ENCODE assay signal across 21 mouse cellular contexts in the genomic region with DNA sequence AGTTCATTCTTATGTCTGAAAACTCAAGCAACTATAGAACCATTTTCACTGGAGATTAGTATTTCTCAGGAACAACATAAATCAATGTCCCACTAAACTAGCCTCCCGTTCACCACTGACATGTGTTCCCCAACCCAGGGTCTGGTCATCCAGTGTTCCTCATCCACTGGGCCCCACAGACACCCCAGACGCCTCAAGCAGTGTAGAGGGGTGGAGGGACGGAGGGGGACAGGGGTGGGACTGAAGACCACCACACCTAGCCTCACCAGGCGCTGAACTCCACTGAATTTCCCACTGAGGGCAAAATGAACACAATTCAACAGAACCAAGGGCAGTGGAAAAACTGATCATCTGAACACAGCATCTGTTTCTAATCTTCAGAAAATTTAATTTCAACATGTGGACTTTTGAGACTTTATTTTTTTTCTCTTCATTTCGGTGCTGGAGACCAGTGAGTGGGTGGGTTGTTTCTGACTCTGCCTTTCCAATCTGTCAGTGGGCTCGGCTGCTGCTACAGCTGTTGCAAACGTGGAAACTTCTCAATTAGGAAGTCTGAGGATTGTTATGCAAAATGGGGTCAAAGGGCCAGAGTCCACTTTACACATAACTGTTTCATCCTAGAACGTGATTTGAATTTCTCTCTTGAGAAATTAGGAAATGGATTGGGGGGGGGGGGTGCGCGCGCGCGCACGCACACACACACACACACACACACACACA. TPM values are rescaled to one million over a fixed set of nuclear protein-coding genes. Genes with fewer than 3 reads are reported as not detected.
DNase-seq lines count a peak whose midpoint lies in the region; ATAC-seq and TF ChIP-seq lines count a peak whose summit lies in the region.
"Had no signal": no experiment of that assay in that cellular context is flagged by ENCODE, and none has a peak within 500 bp of the region (broad histone marks: within the 10 kb centered on the region; RNA-seq: fewer than 3 reads in every experiment).

No protein-coding gene starts in this region.

- no peaks in the 10 kb centered on the region for H3K9me3 ChIP-seq in midbrain, embryonic 10.5 days (replicated peaks)
- H3K9me3 ChIP-seq in midbrain, embryonic 16.5 days (replicated peaks; ENCODE audit: control insufficient read depth, low read length, poor library complexity, severe bottlenecking) = no peaks in the 10 kb centered on the region; the same call in 1 of the 2 replicates
- 0 out of 2 replicates have a peak, but pooled peaks cover 2% of the 10 kb centered on the region for H3K9me3 ChIP-seq in embryonic facial prominence, embryonic 12.5 days
- no peaks in the 10 kb centered on the region; the same call in 1 of the 2 replicates for H3K9me3 ChIP-seq in limb, embryonic 15.5 days
- H3K9me3 ChIP-seq: liver, embryonic 13.5 days; lung, embryonic 15.5 days had no signal

- H3K27ac ChIP-seq in gastrocnemius, adult 2 months = peak overlapping the region; percentile 65
- H3K27ac ChIP-seq in midbrain, embryonic 10.5 days (replicated peaks) = 0 out of 2 replicates have a peak overlapping the region, but pooled peaks have one; percentile 57
- no peak overlapping the region for H3K27ac ChIP-seq in midbrain, embryonic 16.5 days (ENCODE audit: low read length)
- H3K27ac ChIP-seq in embryonic facial prominence, embryonic 12.5 days = peak overlapping the region; percentile 85
- H3K27ac ChIP-seq in limb, embryonic 15.5 days = peak overlapping the region; percentile 88
- H3K27ac ChIP-seq: hindbrain, postnatal 0 days; liver, embryonic 13.5 days; lung, embryonic 15.5 days; neural tube, embryonic 12.5 days; stomach, postnatal 0 days had no signal

- ATAC-seq in midbrain, embryonic 16.5 days = no peak
- ATAC-seq in embryonic facial prominence, embryonic 12.5 days (ENCODE audit: insufficient number of reproducible peaks, insufficient read depth, low FRiP score, low TSS enrichment) = 0 out of 2 replicates have a peak, but pooled peaks have one; percentile 22
- no peak for ATAC-seq in limb, embryonic 15.5 days (ENCODE audit: insufficient number of reproducible peaks, low FRiP score, low TSS enrichment, low read depth)
- ATAC-seq: activated CD4-positive, CD25-positive, alpha-beta regulatory T cell, adult 4 months; hindbrain, postnatal 0 days had no signal

- peaks cover 13% of the 10 kb centered on the region for H3K4me1 ChIP-seq in midbrain, embryonic 10.5 days
- no peaks in the 10 kb centered on the region for H3K4me1 ChIP-seq in midbrain, embryonic 16.5 days (ENCODE audit: control insufficient read depth, insufficient read depth, low read length)
- H3K4me1 ChIP-seq in embryonic facial prominence, embryonic 12.5 days = peaks cover 33% of the 10 kb centered on the region
- H3K4me1 ChIP-seq in limb, embryonic 15.5 days = peaks cover 27% of the 10 kb centered on the region
- H3K4me1 ChIP-seq: liver, embryonic 13.5 days; neural tube, embryonic 12.5 days had no signal

- H3K9ac ChIP-seq in midbrain, embryonic 16.5 days (ENCODE audit: low read depth, low read length) = no peak overlapping the region
- H3K9ac ChIP-seq in embryonic facial prominence, embryonic 12.5 days = no peak overlapping the region
- H3K9ac ChIP-seq in limb, embryonic 15.5 days = no peak overlapping the region
- H3K9ac ChIP-seq: liver, embryonic 13.5 days; lung, embryonic 15.5 days; neural tube, embryonic 12.5 days had no signal

- 66% methylated on average over 14 of the region's 14 CpGs for WGBS in midbrain, embryonic 10.5 days
- WGBS in midbrain, embryonic 16.5 days = 68% methylated on average over 14 of the region's 14 CpGs
- 56% methylated on average over 14 of the region's 14 CpGs for WGBS in embryonic facial prominence, embryonic 12.5 days
- WGBS in limb, embryonic 15.5 days = 60% methylated on average over 14 of the region's 14 CpGs

- no peak overlapping the region for H3K4me2 ChIP-seq in midbrain, embryonic 16.5 days (ENCODE audit: low read length)
- H3K4me2 ChIP-seq in embryonic facial prominence, embryonic 12.5 days (replicated peaks) = no peak overlapping the region
- no peak overlapping the region for H3K4me2 ChIP-seq in limb, embryonic 15.5 days
- H3K4me2 ChIP-seq: liver, embryonic 13.5 days; lung, embryonic 15.5 days; neural tube, embryonic 12.5 days had no signal

- no peak overlapping the region for H3K4me3 ChIP-seq in gastrocnemius, adult 2 months
- H3K4me3 ChIP-seq in midbrain, embryonic 10.5 days = no peak overlapping the region
- H3K4me3 ChIP-seq in midbrain, embryonic 16.5 days (ENCODE audit: low read depth, low read length) = no peak overlapping the region
- no peak overlapping the region for H3K4me3 ChIP-seq in embryonic facial prominence, embryonic 12.5 days
- no peak overlapping the region for H3K4me3 ChIP-seq in limb, embryonic 15.5 days
- H3K4me3 ChIP-seq: liver, embryonic 13.5 days; lung, embryonic 15.5 days; neural tube, embryonic 12.5 days had no signal

- H3K36me3 ChIP-seq in midbrain, embryonic 10.5 days = no peaks in the 10 kb centered on the region
- no peaks in the 10 kb centered on the region for H3K36me3 ChIP-seq in midbrain, embryonic 16.5 days (ENCODE audit: control insufficient read depth, insufficient read depth, low read length)
- no peaks in the 10 kb centered on the region for H3K36me3 ChIP-seq in embryonic facial prominence, embryonic 12.5 days
- H3K36me3 ChIP-seq in limb, embryonic 15.5 days = no peaks in the 10 kb centered on the region
- H3K36me3 ChIP-seq: liver, embryonic 13.5 days; lung, embryonic 15.5 days; neural tube, embryonic 12.5 days had no signal

- intact Hi-C loops in gastrocnemius, adult 2 months (cut with DNase I) = no loop called here

- DNase-seq in gastrocnemius, adult 2 months = no peak
- no peak for DNase-seq in gastrocnemius, postnatal 25 days
- DNase-seq in midbrain, embryonic 10.5 days (ENCODE audit: low spot score) = peak; percentile 26
- no peak for DNase-seq in B cell, adult 2 months
- DNase-seq: adrenal gland, postnatal 14 days; cerebellum, adult 18-20 months; gastrocnemius, postnatal 10 days; heart, postnatal 10 days; kidney, adult 18-20 months; liver, embryonic 13.5 days; right cerebral cortex, postnatal 25 days; thymus, postnatal 25 days had no signal

- TF ChIP-seq CTCF in gastrocnemius, adult 2 months (IDR thresholded peaks at IDR 0.05) = no peak

- H3K27me3 ChIP-seq in midbrain, embryonic 10.5 days (ENCODE audit: low read depth, poor library complexity, severe bottlenecking) = no peaks in the 10 kb centered on the region
- H3K27me3 ChIP-seq in midbrain, embryonic 16.5 days (ENCODE audit: control insufficient read depth, insufficient read depth, low read depth, low read length) = no peaks in the 10 kb centered on the region
- H3K27me3 ChIP-seq in embryonic facial prominence, embryonic 12.5 days = no peaks in the 10 kb centered on the region
- H3K27me3 ChIP-seq in limb, embryonic 15.5 days = no peaks in the 10 kb centered on the region
- H3K27me3 ChIP-seq: liver, embryonic 13.5 days; lung, embryonic 15.5 days; neural tube, embryonic 12.5 days had no signal

RNA-seq across cellular contexts. Expression of a gene that starts 21.2 kb away (rescaled TPM):
- total RNA-seq in gastrocnemius, adult 2 months (2021) = 1 to 10 TPM; 7.9 to 9.7 TPM
- 1 to 10 TPM; 9.4 TPM for total RNA-seq in gastrocnemius, postnatal 25 days (2021)
- 4.1 and 5.9 TPM in 2 replicates for polyA plus RNA-seq in midbrain, embryonic 10.5 days (2016; fragmentation: Nextera tagmentation; extraction: Ambion mirVana)
- polyA plus RNA-seq in midbrain, embryonic 16.5 days (2015; fragmentation: Nextera tagmentation; extraction: Ambion mirVana) = 4.3 and 4.5 TPM in 2 replicates
- 22.8 and 24.2 TPM in 2 replicates for polyA plus RNA-seq in embryonic facial prominence, embryonic 12.5 days (2016; fragmentation: Nextera tagmentation; extraction: Ambion mirVana)
- 42.5 and 43.2 TPM in 2 replicates for polyA plus RNA-seq in limb, embryonic 15.5 days (2015; fragmentation: Nextera tagmentation; extraction: Ambion mirVana)
- total RNA-seq: megakaryocyte progenitor cell, adult 5-6 weeks had no signal
